Mouse (Mus musculus) liver, adult 2 months (tissue): ENCODE data around the gene Naaladl1. TPM values are rescaled to one million over a fixed set of nuclear protein-coding genes. Genes with fewer than 3 reads are reported as not detected.
A peak's percentile ranks its signal among the peaks of the same experiment; 100 is the strongest.

ENCODE experiments used
- DNase-seq: peaks from one replicate; pipeline ENCODE4 v3.0.0-alpha.2; 2011; ENCODE audit warnings: low read depth, low spot score; ENCODE audit errors: extremely low read depth
- H3K27ac ChIP-seq: fragments of 200-500 bp; replicated peaks from 2 replicates; pipeline ENCODE4 v1.5.1; 2012; ENCODE audit warnings: low read depth, mild to moderate bottlenecking, control low read depth, inconsistent platforms, low read length; ENCODE audit not compliant: insufficient read depth
- H3K27me3 ChIP-seq: fragments of 200-500 bp; 2 replicates; pipeline ENCODE4 v1.6.1; 2012; ENCODE audit warnings: mild to moderate bottlenecking, moderate library complexity, low read length, inconsistent platforms; ENCODE audit not compliant: control insufficient read depth, insufficient read depth
- H3K36me3 ChIP-seq: fragments of 200-500 bp; 2 replicates; pipeline ENCODE4 v1.6.1; 2012; ENCODE audit warnings: low read length, inconsistent platforms; ENCODE audit not compliant: control insufficient read depth, insufficient read depth
- H3K4me1 ChIP-seq: fragments of 200-500 bp; 2 replicates; pipeline ENCODE4 v1.6.1; 2011; ENCODE audit warnings: low read length; ENCODE audit not compliant: control insufficient read depth, insufficient read depth
- H3K4me3 ChIP-seq: fragments of 200-500 bp; 2 replicates; pipeline ENCODE4 v1.5.1; 2011; ENCODE audit warnings: low read depth, mild to moderate bottlenecking, control low read depth, low read length, moderate library complexity; ENCODE audit not compliant: insufficient read depth
- H3K79me2 ChIP-seq: fragments of 200-500 bp; 2 replicates; pipeline ENCODE4 v1.6.1; 2012; ENCODE audit warnings: inconsistent platforms, mild to moderate bottlenecking, low read length, moderate library complexity; ENCODE audit not compliant: control insufficient read depth, insufficient read depth
- H3K9ac ChIP-seq: fragments of 200-500 bp; 2 replicates; pipeline ENCODE4 v1.6.1; 2012; ENCODE audit warnings: low read depth, mild to moderate bottlenecking, control low read depth, inconsistent platforms, low read length
- CTCF ChIP-seq: fragments of 200-500 bp; IDR thresholded peaks from 2 replicates; pipeline ENCODE4 v1.5.1; 2011; ENCODE audit warnings: low read depth, low read length, control low read depth
- POLR2A ChIP-seq: fragments of 200-500 bp; IDR thresholded peaks from 2 replicates; pipeline ENCODE4 v1.6.1; 2011; ENCODE audit warnings: low read length, control low read depth; ENCODE audit not compliant: insufficient read depth; ENCODE audit errors: extremely low read depth
- WGBS: fragments of 180-500 bp; shearing (Covaris S2); methylation state at CpG from one replicate; pipeline ENCODE4 v1.1.7; 2018; 5-methylcytosine and 5-hydroxymethylcytosine counted together
- polyA plus RNA-seq: library from polyadenylated mRNA; depleted of rRNA; stranded (reverse); fragments of >200 nt; gene quantifications from 2 replicates; pipeline ENCODE4 v1.2.3, GENCODE M21; 2012
- total RNA-seq: library from RNA; depleted of rRNA; stranded (reverse); fragments of >200 nt; gene quantifications from 2 replicates; pipeline ENCODE4 v1.2.3, GENCODE M21; 2014

The Naaladl1 gene
- total and polyA plus RNA-seq, 2 experiments = not detected

- no peaks in the 10 kb centered on the region for H3K4me1 ChIP-seq
- DNase-seq = no peak
- H3K27ac ChIP-seq = no peak overlapping the region
- no peak overlapping the region for H3K4me3 ChIP-seq
- TF ChIP-seq POLR2A (no peak), CTCF (no peak)
- no peak overlapping the region for H3K9ac ChIP-seq
- no peaks in the 10 kb centered on the region for H3K79me2 ChIP-seq
- no peaks in the 10 kb centered on the region for H3K27me3 ChIP-seq
- 77% methylated on average over 3 of the region's 3 CpGs for WGBS
- H3K36me3 ChIP-seq = peaks cover 2% of the 10 kb centered on the region; the same call in 1 of the 2 replicates
Observed at GRCm38 (mm10) chr19:6136397-6136796, 30.8 kb downstream of the Naaladl1 start.

DNA sequence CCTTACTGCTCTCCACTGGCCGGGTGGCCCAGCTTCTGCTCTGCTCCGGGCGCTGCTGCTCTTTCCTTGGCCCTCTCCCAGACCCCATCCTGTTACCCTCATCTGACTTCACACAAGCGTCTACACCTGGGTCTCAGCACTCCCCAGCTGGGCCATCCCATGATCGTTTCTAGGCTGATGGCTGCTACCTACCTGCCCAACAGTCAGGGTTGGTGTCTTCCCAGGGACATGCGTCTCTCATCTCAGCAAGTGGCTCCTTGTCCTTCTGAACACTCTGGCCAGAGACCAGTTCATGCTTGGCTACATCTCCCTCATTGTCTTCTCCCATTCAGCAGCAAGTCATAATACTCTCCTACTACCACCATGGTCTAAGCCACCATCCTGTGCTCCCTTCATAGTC, 34.1 kb downstream of the Naaladl1 start:
- Histone ChIP-seq H3K36me3 (peaks cover 2% of the 10 kb centered on the region; the same call in 1 of the 2 replicates), H3K9ac (no peak overlapping the region), H3K27ac (no peak overlapping the region), H3K79me2 (no peaks in the 10 kb centered on the region), H3K27me3 (no peaks in the 10 kb centered on the region), H3K4me1 (no peaks in the 10 kb centered on the region), H3K4me3 (no peak overlapping the region)
- 95% methylated on average over 6 of the region's 6 CpGs for WGBS
- DNase-seq = no peak
- TF ChIP-seq POLR2A (no peak), CTCF (no peak)

DNA sequence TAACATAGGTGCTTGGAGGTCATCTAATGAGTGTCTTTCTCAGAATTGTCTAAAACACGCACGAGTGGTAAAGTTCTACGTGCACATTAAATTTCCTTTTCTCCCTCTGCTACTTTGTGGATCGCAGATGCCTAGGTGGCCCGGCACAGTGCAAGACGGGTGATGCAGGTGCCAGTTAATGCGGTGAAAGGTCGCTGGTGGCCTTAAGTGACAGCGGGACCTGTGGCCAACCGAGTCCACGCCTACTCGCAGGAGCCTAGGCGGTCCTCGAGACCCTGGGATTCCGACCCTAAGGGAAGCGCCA, 34.7 kb downstream of the Naaladl1 start:
- Histone ChIP-seq H3K9ac (peak overlapping the region; percentile 97), H3K27ac (peak overlapping the region; percentile 77), H3K79me2 (no peaks in the 10 kb centered on the region), H3K36me3 (peaks cover 2% of the 10 kb centered on the region; the same call in 1 of the 2 replicates), H3K27me3 (no peaks in the 10 kb centered on the region), H3K4me3 (peak overlapping the region; percentile 90), H3K4me1 (no peaks in the 10 kb centered on the region)
- peak; percentile 59 for DNase-seq
- 3% methylated on average over 16 of the region's 16 CpGs for WGBS
- no peak for TF ChIP-seq CTCF
- TF ChIP-seq POLR2A = no peak

GRCm38 (mm10) chr19:6140678-6141393, 35.3 kb downstream of the Naaladl1 start, which contains the start of gene Batf2:
TSS of gene Batf2 (plus strand) at chr19:6140983.
- peak within 1 kb of the TSS; percentile 90 for H3K4me3 ChIP-seq
- under 1% methylated on average over 66 of the region's 68 CpGs for WGBS
- no peaks in the 10 kb centered on the region for H3K79me2 ChIP-seq
- peak; percentile 81 for DNase-seq
- TF ChIP-seq POLR2A (no peak), CTCF (peak; percentile 82)
- H3K4me1 ChIP-seq = no peaks in the 10 kb centered on the region
- H3K27ac ChIP-seq = peak within 1 kb of the TSS; percentile 83
- no peaks in the 10 kb centered on the region for H3K36me3 ChIP-seq
- peak within 1 kb of the TSS; percentile 97 for H3K9ac ChIP-seq
- H3K27me3 ChIP-seq = no peaks in the 10 kb centered on the region

DNA sequence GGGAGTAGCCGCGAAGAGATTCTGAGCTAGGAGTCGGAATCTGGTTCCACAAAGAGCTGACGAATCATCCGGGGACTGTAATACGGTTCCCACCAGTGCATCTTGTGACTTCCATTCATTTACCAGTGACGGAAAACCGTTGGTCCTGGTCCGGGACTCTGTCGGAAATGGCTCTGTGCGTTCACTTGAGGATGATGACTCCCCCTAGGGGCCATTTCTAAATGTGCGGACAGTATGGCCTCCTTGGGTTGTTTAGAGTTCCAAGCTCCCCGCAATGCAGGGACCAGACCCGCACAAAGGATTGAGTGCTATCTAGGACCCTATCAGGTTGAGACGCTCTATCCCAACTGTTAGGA, 35.8 kb downstream of the Naaladl1 start, which contains the start of gene Arl2:
TSS of gene Arl2 (minus strand) at position 155 of the 356 bp plus-strand sequence.
- Histone ChIP-seq H3K4me3 (peak within 1 kb of the TSS; percentile 90), H3K36me3 (no peaks in the 10 kb centered on the region), H3K4me1 (no peaks in the 10 kb centered on the region), H3K79me2 (no peaks in the 10 kb centered on the region), H3K27me3 (no peaks in the 10 kb centered on the region), H3K27ac (peak within 1 kb of the TSS; percentile 83), H3K9ac (peak within 1 kb of the TSS; percentile 97)
- DNase-seq = peak; percentile 70
- WGBS = under 1% methylated on average over 15 of the region's 15 CpGs
- no peak for TF ChIP-seq POLR2A
- peak; percentile 71 for TF ChIP-seq CTCF

DNA sequence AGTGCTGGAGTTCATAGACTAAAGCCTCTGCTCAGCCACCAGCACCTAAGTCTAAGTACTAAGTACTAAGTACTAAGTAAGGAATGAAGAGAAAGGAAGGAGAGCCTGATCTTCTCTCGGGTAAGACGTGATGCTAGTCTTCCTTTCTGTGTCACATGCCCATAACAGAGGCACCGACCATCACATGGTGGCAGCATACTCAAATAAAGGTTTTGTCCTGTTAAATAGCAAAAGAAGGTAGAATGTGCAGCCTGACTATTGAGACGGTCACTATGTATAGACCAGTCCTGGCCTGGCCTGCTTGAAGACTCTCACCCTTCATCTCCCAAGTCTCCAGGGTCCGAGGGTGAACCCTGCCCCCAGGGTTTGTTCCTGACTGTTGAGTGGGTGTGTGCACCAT, 39.3 kb downstream of the Naaladl1 start:
- Histone ChIP-seq H3K79me2 (no peaks in the 10 kb centered on the region), H3K4me3 (no peak overlapping the region), H3K27me3 (no peaks in the 10 kb centered on the region), H3K36me3 (no peaks in the 10 kb centered on the region), H3K27ac (no peak overlapping the region), H3K9ac (no peak overlapping the region), H3K4me1 (no peaks in the 10 kb centered on the region)
- no peak for DNase-seq
- WGBS = 72% methylated on average over 5 of the region's 5 CpGs
- TF ChIP-seq POLR2A (no peak), CTCF (no peak)
